Mouse (Mus musculus) embryonic facial prominence, embryonic 10.5 days (tissue): ENCODE results near the gene Prkd3. TPM values are rescaled to one million over a fixed set of nuclear protein-coding genes. Genes with fewer than 3 reads are reported as not detected.
A peak's percentile ranks its signal among the peaks of the same experiment; 100 is the strongest.

Experiments used
- DNase-seq: peaks from one replicate; pipeline ENCODE4 v3.0.0-alpha.2; 2017; ENCODE audit warnings: low spot score
- H3K27ac ChIP-seq: fragments of 300-500 bp; sonication (generic); replicated peaks from 2 replicates; pipeline ENCODE4 v1.5.1; 2016; ENCODE audit warnings: mild to moderate bottlenecking
- H3K27me3 ChIP-seq: fragments of 300-500 bp; sonication (generic); replicated peaks from 2 replicates; pipeline ENCODE4 v1.6.1; 2016; ENCODE audit warnings: low read depth, mild to moderate bottlenecking; ENCODE audit not compliant: poor library complexity, severe bottlenecking
- H3K36me3 ChIP-seq: fragments of 300-500 bp; sonication (generic); replicated peaks from 2 replicates; pipeline ENCODE4 v1.6.1; 2016; ENCODE audit warnings: mild to moderate bottlenecking, moderate library complexity
- H3K4me1 ChIP-seq: fragments of 300-500 bp; sonication (generic); 2 replicates; pipeline ENCODE4 v1.6.1; 2016
- H3K4me3 ChIP-seq: fragments of 300-500 bp; sonication (generic); 2 replicates; pipeline ENCODE4 v1.5.1; 2016; ENCODE audit warnings: mild to moderate bottlenecking, moderate library complexity
- H3K9me3 ChIP-seq: fragments of 300-500 bp; sonication (generic); 2 replicates; pipeline ENCODE4 v1.6.1; 2016; ENCODE audit warnings: mild to moderate bottlenecking
- WGBS: fragments of 180-500 bp; shearing (Covaris S2); methylation state at CpG from one replicate; pipeline ENCODE4 v1.1.7; 2016; 5-methylcytosine and 5-hydroxymethylcytosine counted together
- polyA plus RNA-seq: library from polyadenylated mRNA; unstranded; fragments of >200 nt; fragmentation: Nextera tagmentation; extraction: Ambion mirVana; gene quantifications from 2 replicates; pipeline ENCODE4 v1.2.1, GENCODE M21; 2016

The Prkd3 gene
- 52.4 and 54.3 TPM in 2 replicates for polyA plus RNA-seq

- peak within 1 kb of the TSS; percentile 97 for H3K27ac ChIP-seq
- peaks cover 31% of the 10 kb centered on the region for H3K4me1 ChIP-seq
- H3K9me3 ChIP-seq: no peaks in the 10 kb centered on the region
- DNase-seq: peak; percentile 91
- H3K27me3 ChIP-seq: peaks cover 10% of the 10 kb centered on the region
- peak within 1 kb of the TSS; percentile 92 for H3K4me3 ChIP-seq
- H3K36me3 ChIP-seq: peaks cover 4% of the 10 kb centered on the region
- under 1% methylated on average over 108 of the region's 113 CpGs for WGBS
These were observed at the start of gene Prkd3 for GRCm38 (mm10) chr17:79020208-79020983. Prkd3 (minus strand) TSS chr17:79020816.

DNA sequence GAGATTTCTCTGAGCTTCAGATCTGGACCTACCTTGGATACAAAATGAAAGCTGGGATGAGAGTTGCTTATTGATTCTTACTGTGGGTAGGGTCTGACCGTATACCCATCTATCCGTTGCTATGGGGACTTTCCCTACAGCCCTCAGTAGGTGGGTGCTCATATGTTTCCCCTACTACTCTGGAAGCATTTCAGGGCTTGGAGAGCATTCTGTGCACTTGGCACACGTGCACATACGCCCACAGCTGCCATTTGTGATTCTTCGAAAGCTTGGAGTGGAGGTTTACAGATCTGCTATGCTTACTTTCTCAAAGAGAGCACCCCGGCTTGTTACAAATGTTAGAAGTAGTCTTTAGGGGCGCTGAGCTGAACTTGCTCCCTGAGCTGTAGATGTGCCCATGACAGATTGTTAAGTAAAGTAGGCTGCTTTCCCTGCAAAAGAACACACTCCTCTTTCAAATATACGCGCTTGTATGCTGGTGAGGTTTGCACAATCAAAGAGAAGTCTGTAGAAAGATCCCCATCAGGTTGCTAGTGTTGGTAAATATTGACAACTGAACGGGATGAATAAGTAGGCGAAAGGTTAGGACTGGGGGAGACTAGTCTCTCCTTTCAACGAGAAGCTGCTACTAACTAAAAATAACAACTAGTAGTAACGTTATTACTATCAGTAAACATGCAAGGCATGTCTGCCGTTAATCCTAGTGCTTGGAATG, 49.3 kb upstream of the Prkd3 start:
- Histone ChIP-seq H3K9me3 (no peaks in the 10 kb centered on the region), H3K27me3 (no peaks in the 10 kb centered on the region), H3K36me3 (no peaks in the 10 kb centered on the region), H3K27ac (no peak overlapping the region; the same call in 1 of the 2 replicates), H3K4me3 (no peak overlapping the region), H3K4me1 (peaks cover 12% of the 10 kb centered on the region)
- WGBS: 90% methylated on average over 14 of the region's 14 CpGs
- DNase-seq: no peak

- DNase-seq: peak; percentile 49
- Histone ChIP-seq H3K27me3 (no peaks in the 10 kb centered on the region), H3K4me1 (peaks cover 12% of the 10 kb centered on the region), H3K36me3 (no peaks in the 10 kb centered on the region), H3K27ac (peak overlapping the region; percentile 70), H3K4me3 (no peak overlapping the region), H3K9me3 (no peaks in the 10 kb centered on the region)
- 50% methylated on average over 4 of the region's 4 CpGs for WGBS
These were observed 48.4 kb upstream of the Prkd3 start for GRCm38 (mm10) chr17:79069019-79069418.

DNA sequence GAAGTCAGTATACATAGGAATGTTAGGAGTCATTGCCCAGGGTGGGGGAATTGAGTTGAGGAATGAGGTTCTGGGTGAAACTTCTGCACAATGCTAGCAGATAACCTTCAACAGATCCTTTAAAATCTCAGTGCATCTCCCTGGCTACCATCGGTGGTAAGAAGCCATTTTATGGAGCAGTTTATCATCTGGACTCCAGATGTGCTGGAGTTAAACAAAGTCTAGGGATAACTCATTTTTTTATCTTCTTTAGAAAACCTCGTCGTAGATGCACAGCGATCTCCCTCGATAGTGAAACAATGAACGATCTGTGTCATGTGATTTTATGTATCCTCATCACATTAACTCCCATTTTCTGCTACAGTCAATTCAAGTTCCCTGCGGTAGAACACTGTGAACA, 48.0 kb upstream of the Prkd3 start:
- no peak for DNase-seq
- H3K9me3 ChIP-seq: no peaks in the 10 kb centered on the region
- no peaks in the 10 kb centered on the region for H3K27me3 ChIP-seq
- peaks cover 12% of the 10 kb centered on the region for H3K4me1 ChIP-seq
- WGBS: 69% methylated on average over 7 of the region's 7 CpGs
- H3K36me3 ChIP-seq: no peaks in the 10 kb centered on the region
- H3K27ac ChIP-seq: peak overlapping the region; percentile 70
- H3K4me3 ChIP-seq: no peak overlapping the region

DNA sequence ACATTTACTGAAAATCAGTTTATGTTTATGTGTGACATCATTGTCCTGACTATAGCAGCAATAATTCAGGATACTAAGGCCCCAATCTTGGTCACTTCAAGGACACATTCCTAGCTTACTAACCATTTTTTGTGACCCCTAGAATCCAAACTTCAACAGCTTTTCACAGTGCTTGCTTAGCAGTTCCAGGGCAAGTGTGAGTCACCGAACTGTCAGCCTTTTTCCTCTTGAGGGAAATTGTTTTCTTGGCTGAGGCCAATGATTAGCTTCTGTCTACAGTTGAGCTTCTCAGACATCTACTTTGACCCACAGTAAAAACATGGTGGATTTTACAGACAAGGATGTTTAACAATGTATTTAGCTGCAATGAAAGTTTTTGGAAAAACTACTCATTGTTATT, 43.6 kb upstream of the Prkd3 start:
- Histone ChIP-seq H3K27me3 (no peaks in the 10 kb centered on the region), H3K4me3 (no peak overlapping the region), H3K36me3 (no peaks in the 10 kb centered on the region), H3K4me1 (peaks cover 8% of the 10 kb centered on the region), H3K9me3 (no peaks in the 10 kb centered on the region), H3K27ac (no peak overlapping the region)
- DNase-seq: no peak
- 88% methylated on average over 1 of the region's 1 CpGs for WGBS

DNA sequence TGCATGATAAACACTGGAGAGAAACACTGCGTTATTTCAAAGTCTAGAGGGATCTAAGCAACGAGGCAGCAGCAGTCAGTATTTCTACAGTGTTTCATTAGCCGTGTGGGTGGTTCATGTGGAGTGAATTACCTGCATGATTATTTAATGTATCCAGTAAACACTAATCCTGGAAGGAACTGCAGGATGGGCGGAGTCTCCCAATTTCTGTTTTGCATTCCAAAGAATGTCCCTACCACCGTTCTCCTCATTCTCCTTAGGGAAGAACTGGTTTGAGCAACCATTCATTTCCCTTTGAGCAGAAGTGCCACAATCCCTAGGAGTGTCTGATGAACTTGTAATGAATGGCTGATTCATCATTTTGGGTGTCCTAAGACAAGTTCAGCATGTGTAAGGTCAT, 39.6 kb upstream of the Prkd3 start:
- Histone ChIP-seq H3K27ac (no peak overlapping the region), H3K4me3 (no peak overlapping the region), H3K9me3 (no peaks in the 10 kb centered on the region), H3K36me3 (no peaks in the 10 kb centered on the region), H3K27me3 (no peaks in the 10 kb centered on the region), H3K4me1 (0 out of 2 replicates have a peak, but pooled peaks cover 4% of the 10 kb centered on the region)
- DNase-seq: no peak
- WGBS: 75% methylated on average over 5 of the region's 5 CpGs

- WGBS: 83% methylated on average over 6 of the region's 6 CpGs
- Histone ChIP-seq H3K4me3 (no peak overlapping the region), H3K27ac (no peak overlapping the region), H3K9me3 (no peaks in the 10 kb centered on the region), H3K4me1 (0 out of 2 replicates have a peak, but pooled peaks cover 4% of the 10 kb centered on the region), H3K36me3 (no peaks in the 10 kb centered on the region), H3K27me3 (peaks cover 14% of the 10 kb centered on the region)
- no peak for DNase-seq
These were observed 37.7 kb upstream of the Prkd3 start for GRCm38 (mm10) chr17:79058271-79058670.

DNA sequence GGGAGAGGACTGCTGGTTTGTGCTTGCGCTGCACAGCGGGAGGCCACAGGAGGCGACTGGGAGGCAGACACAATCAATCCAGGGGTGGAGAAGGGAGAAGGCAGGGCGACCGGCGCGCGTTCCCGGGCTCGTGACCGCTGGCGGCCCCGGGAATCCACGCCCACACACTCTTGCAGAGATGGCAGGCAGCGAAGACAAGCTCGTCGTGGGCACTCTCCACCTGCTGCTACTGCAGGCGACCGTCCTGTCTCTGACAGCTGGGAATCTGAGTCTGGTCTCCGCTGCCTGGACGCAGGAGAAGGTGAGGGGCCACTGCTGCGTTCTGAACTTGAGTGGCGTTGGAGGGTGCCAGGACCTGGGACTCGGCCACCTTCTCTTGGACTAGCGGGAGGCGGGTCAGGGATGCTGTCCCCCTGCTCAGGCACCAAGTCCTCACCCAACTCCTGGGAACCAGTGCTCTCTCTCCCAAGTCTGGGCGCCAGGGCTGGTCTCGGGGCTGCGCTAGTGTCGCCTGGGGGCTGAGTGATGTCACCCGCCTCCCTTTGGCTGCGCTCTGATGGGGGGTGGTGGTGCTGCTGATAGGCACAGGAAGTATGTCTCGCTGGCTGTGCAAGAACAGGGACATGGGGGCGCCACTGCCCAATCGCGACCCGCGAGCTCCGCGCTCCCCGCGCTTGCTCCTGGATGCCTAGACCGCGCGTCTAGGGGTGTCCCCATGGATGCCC, 31.6 kb upstream of the Prkd3 start:
- Histone ChIP-seq H3K27me3 (peaks cover 37% of the 10 kb centered on the region), H3K27ac (peak overlapping the region; percentile 55)
- WGBS: under 1% methylated on average over 45 of the region's 45 CpGs

GRCm38 (mm10) chr17:79051606-79052005, 31.0 kb upstream of the Prkd3 start, which contains the start of gene Qpct:
Qpct (plus strand) TSS chr17:79051906.
- Histone ChIP-seq H3K36me3 (no peaks in the 10 kb centered on the region), H3K9me3 (no peaks in the 10 kb centered on the region), H3K4me1 (peaks cover 14% of the 10 kb centered on the region), H3K27me3 (peaks cover 37% of the 10 kb centered on the region), H3K4me3 (peak within 1 kb of the TSS; percentile 76), H3K27ac (peak within 1 kb of the TSS; percentile 55)
- peak; percentile 7 for DNase-seq
- WGBS: 71% methylated on average over 4 of the region's 4 CpGs

More for the DNA sequence above, 31.6 kb upstream of the Prkd3 start:
- DNase-seq: peak; percentile 81
- Histone ChIP-seq H3K9me3 (no peaks in the 10 kb centered on the region), H3K4me1 (peaks cover 14% of the 10 kb centered on the region), H3K36me3 (no peaks in the 10 kb centered on the region), H3K4me3 (peak overlapping the region; percentile 76)

DNA sequence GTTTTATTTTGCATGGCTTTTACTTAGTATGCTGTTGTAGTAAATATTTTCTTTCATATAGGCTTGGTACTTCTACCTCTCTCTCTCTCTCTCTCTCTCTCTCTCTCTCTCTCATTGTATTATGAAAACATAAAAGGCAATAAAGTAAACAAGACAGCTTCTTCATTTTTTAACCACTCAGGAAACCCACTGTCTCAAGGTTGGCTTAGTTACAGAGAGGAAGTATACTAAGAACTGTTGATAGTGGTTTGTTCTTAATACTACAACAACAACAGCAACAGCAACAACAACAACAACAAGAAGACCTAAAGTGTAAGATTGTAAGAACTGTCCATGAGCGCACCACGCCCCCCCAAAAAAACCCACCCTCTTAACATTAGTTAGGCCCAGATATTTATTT, 23.1 kb upstream of the Prkd3 start:
- no peaks in the 10 kb centered on the region for H3K9me3 ChIP-seq
- H3K4me3 ChIP-seq: no peak overlapping the region
- no peak overlapping the region for H3K27ac ChIP-seq
- no peaks in the 10 kb centered on the region for H3K4me1 ChIP-seq
- 98% methylated on average over 2 of the region's 2 CpGs for WGBS
- no peaks in the 10 kb centered on the region for H3K27me3 ChIP-seq
- DNase-seq: no peak
- no peaks in the 10 kb centered on the region for H3K36me3 ChIP-seq

DNA sequence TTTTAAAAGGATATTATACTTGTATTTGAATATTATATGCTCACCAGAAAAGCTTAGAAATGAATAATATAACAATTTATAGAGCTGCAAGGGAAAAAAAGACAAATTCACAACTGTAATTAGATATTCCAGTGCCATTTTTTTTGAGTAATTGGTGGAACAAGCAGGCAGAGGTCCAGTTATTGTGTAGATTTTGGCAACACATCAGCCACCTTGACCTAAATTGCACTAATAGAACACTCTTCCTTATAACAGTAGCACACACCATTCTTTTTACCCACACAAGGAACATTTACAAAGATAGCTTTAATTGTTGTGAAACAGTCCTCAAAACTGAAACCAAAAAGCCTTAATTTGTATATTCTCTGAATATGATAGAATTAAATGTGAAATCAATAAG, 19.0 kb upstream of the Prkd3 start:
- DNase-seq: no peak
- no peaks in the 10 kb centered on the region for H3K9me3 ChIP-seq
- H3K27me3 ChIP-seq: no peaks in the 10 kb centered on the region
- H3K36me3 ChIP-seq: no peaks in the 10 kb centered on the region
- H3K27ac ChIP-seq: no peak overlapping the region
- no peak overlapping the region for H3K4me3 ChIP-seq
- H3K4me1 ChIP-seq: no peaks in the 10 kb centered on the region

DNA sequence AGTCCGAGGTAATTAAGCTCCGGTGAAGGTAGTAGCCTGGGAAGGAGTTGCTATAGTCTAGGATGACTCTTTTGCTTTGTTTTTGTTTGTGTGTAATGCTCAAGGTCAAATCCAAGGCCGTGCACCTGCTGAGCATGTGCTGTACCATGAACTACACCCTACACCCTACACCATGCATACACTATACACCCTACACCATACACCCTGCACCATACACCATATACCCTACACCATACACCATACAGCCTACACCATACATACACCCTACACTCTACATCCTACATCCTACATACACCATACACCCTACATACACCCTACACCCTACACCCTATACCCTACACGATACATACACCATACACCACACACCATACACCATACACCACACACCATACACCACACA, 12.2 kb upstream of the Prkd3 start:
- Histone ChIP-seq H3K27ac (no peak overlapping the region), H3K9me3 (no peaks in the 10 kb centered on the region), H3K4me3 (no peak overlapping the region), H3K27me3 (no peaks in the 10 kb centered on the region), H3K36me3 (no peaks in the 10 kb centered on the region), H3K4me1 (no peaks in the 10 kb centered on the region)
- WGBS: 83% methylated on average over 4 of the region's 4 CpGs
- DNase-seq: no peak
